Mouse (Mus musculus) central nervous system, embryonic 11.5 days (tissue): ENCODE measurements around the gene Tuba4a. TPM values are rescaled to one million over a fixed set of nuclear protein-coding genes. Genes with fewer than 3 reads are reported as not detected.

Source experiments
- polyA plus RNA-seq: library from polyadenylated mRNA; depleted of rRNA; stranded (reverse); fragments of >200 nt; gene quantifications from 2 replicates; pipeline ENCODE4 v1.2.3, GENCODE M21; 2012; rRNA removed

Gene Tuba4a
- 12.2 and 15.6 TPM in 2 replicates for polyA plus RNA-seq

GRCm38 (mm10) chr1:75219531-75219930, at the start of gene Tuba4a:
TSS of gene Tuba4a (minus strand) at chr1:75219865.

GRCm38 (mm10) chr1:75264091-75264880, 44.6 kb upstream of the Tuba4a start, which contains the start of gene Ptprn:
TSS of gene Ptprn (minus strand) at chr1:75264502.

GRCm38 (mm10) chr1:75236117-75237050, 16.7 kb upstream of the Tuba4a start, which contains the start of gene Dnajb2:
TSS of gene Dnajb2 (plus strand) at chr1:75236406.

GRCm38 (mm10) chr1:75231664-75232152, 12.0 kb upstream of the Tuba4a start, which contains the start of gene A630095N17Rik:
TSS of gene A630095N17Rik (minus strand) at chr1:75232102.

GRCm38 (mm10) chr1:75210136-75211087, 9.3 kb downstream of the Tuba4a start, which contains the start of the genes Glb1l and Stk16:
TSS of gene Glb1l (minus strand) at chr1:75210813.
TSS of gene Stk16 (plus strand) at chr1:75210838.

GRCm38 (mm10) chr1:75191622-75192402, 27.9 kb downstream of the Tuba4a start, which contains the start of the genes Ankzf1 and Atg9a:
TSS of gene Ankzf1 (plus strand) at chr1:75192151.
TSS of gene Atg9a (minus strand) at chr1:75192196.

GRCm38 (mm10) chr1:75180105-75180590, 39.5 kb downstream of the Tuba4a start, which contains the start of gene Abcb6:
TSS of gene Abcb6 (minus strand) at chr1:75180392.

GRCm38 (mm10) chr1:75168472-75169464, 50.9 kb downstream of the Tuba4a start, which contains the start of gene Zfand2b:
TSS of gene Zfand2b (plus strand) at chr1:75168646.

Other genes with a start within 250 kb of the Tuba4a start
- gene Nhej1, start 94.7 kb downstream of the Tuba4a start, polyA plus RNA-seq, result 4.5 and 5.2 TPM in 2 replicates
- 0.10 TPM in 2 replicates for gene Slc23a3, start 86.0 kb downstream of the Tuba4a start, polyA plus RNA-seq
- 50.0 and 55.5 TPM in 2 replicates for gene Cnppd1, start 77.2 kb downstream of the Tuba4a start, polyA plus RNA-seq
- 57.7 and 66.7 TPM in 2 replicates for gene Retreg2, start 77.1 kb downstream of the Tuba4a start, polyA plus RNA-seq
- 29.5 and 43.8 TPM in 2 replicates for gene Zfand2b, start 51.2 kb downstream of the Tuba4a start, polyA plus RNA-seq
- 23.4 and 24.9 TPM in 2 replicates for gene Abcb6, start 39.5 kb downstream of the Tuba4a start, polyA plus RNA-seq
- 24.4 and 26.5 TPM in 2 replicates for gene Ankzf1, start 27.7 kb downstream of the Tuba4a start, polyA plus RNA-seq
- gene Atg9a, start 27.7 kb downstream of the Tuba4a start, polyA plus RNA-seq, result 18.6 and 27.4 TPM in 2 replicates
- 16.4 and 29.6 TPM in 2 replicates for gene Glb1l, start 9.1 kb downstream of the Tuba4a start, polyA plus RNA-seq
- gene Stk16, start 9.0 kb downstream of the Tuba4a start, polyA plus RNA-seq, result 197 and 230 TPM in 2 replicates
- gene A630095N17Rik, start 12.2 kb upstream of the Tuba4a start, polyA plus RNA-seq, result not detected in 2 replicates
- 32.0 and 36.4 TPM in 2 replicates for gene Dnajb2, start 16.5 kb upstream of the Tuba4a start, polyA plus RNA-seq
- 11.9 and 13.4 TPM in 2 replicates for gene Ptprn, start 44.6 kb upstream of the Tuba4a start, polyA plus RNA-seq
- 9.7 and 17.3 TPM in 2 replicates for gene Resp18, start 58.5 kb upstream of the Tuba4a start, polyA plus RNA-seq
- 102 and 138 TPM in 2 replicates for gene Dnpep, start 98.1 kb upstream of the Tuba4a start, polyA plus RNA-seq
- gene Des, start 140.5 kb upstream of the Tuba4a start, polyA plus RNA-seq, result 5.1 and 15.4 TPM in 2 replicates
- gene Speg, start 155.4 kb upstream of the Tuba4a start, polyA plus RNA-seq, result 40.6 and 51.1 TPM in 2 replicates
- 50.2 and 71.7 TPM in 2 replicates for gene Gmppa, start 216.1 kb upstream of the Tuba4a start, polyA plus RNA-seq
- gene Asic4, start 230.6 kb upstream of the Tuba4a start, polyA plus RNA-seq, result 12.8 and 13.3 TPM in 2 replicates